Mouse (Mus musculus): ENCODE results near the gene Tap2. TPM values are rescaled to one million over a fixed set of nuclear protein-coding genes. Genes with fewer than 3 reads are reported as not detected.
A peak's percentile ranks its signal among the peaks of the same experiment; 100 is the strongest.

Gene Tap2
- polyA plus RNA-seq, 1 experiment from 2014 or later: 12.7 TPM

DNA sequence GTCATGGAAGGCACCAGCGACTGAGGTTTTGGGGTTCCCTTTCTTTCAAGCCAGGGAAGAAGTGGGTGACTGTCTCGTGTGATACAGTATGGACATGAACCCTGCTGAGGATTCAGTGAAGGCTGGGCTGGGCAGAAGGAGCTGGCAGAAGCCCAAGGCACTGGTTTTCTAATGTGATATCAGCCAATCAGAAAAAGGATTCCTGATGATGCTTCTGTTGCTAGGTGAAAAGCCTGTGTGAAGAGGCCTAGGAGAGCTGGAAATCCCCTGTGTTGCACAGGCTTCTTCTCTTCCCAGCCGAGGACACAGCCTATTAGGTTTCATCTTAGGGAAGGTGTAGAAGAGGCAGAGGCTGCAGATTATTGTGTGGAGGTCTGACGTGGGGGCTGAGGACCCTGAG, 58.2 kb downstream of the Tap2 start:
- Histone ChIP-seq H3K9me3 (no peaks in the 10 kb centered on the region), H3K4me1 (peaks cover 21% of the 10 kb centered on the region), H3K36me3 (no peaks in the 10 kb centered on the region), H3K27ac (no peak overlapping the region), H3K4me2 (no peak overlapping the region), H3K9ac (no peak overlapping the region), H3K27me3 (peaks cover 55% of the 10 kb centered on the region), H3K4me3 (no peak overlapping the region)
- WGBS: 23% methylated on average over 4 of the region's 4 CpGs
- peak; percentile 53; the same call in 1 of the 2 replicates for ATAC-seq (ENCODE audit: borderline replicate concordance, extremely low read depth, low FRiP score, low TSS enrichment)

DNA sequence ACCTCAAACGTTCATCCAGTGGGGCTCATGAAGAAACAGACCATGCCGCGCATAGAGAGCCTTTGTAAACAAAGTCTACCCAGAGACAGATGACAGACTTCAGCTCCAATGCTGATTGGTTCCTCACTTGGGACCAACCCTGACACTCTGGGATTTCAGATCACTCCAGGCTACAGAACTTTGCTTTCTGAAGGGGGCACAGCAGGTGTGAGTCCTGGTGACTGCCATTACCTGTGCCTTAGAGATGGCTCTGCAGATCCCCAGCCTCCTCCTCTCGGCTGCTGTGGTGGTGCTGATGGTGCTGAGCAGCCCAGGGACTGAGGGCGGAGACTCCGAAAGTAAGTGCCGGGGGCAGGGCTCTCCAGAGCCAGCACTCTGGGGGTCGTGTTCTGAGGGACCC, 59.7 kb downstream of the Tap2 start:
- Histone ChIP-seq H3K36me3 (no peaks in the 10 kb centered on the region), H3K27ac (no peak overlapping the region), H3K4me2 (peak overlapping the region; percentile 86), H3K4me1 (peaks cover 21% of the 10 kb centered on the region), H3K9ac (no peak overlapping the region), H3K9me3 (no peaks in the 10 kb centered on the region), H3K4me3 (peak overlapping the region; percentile 43), H3K27me3 (peaks cover 52% of the 10 kb centered on the region)
- 0% methylated on average over 8 of the region's 8 CpGs for WGBS
- ATAC-seq (ENCODE audit: borderline replicate concordance, extremely low read depth, low FRiP score, low TSS enrichment): peak; percentile 68; the same call in 1 of the 2 replicates

DNA sequence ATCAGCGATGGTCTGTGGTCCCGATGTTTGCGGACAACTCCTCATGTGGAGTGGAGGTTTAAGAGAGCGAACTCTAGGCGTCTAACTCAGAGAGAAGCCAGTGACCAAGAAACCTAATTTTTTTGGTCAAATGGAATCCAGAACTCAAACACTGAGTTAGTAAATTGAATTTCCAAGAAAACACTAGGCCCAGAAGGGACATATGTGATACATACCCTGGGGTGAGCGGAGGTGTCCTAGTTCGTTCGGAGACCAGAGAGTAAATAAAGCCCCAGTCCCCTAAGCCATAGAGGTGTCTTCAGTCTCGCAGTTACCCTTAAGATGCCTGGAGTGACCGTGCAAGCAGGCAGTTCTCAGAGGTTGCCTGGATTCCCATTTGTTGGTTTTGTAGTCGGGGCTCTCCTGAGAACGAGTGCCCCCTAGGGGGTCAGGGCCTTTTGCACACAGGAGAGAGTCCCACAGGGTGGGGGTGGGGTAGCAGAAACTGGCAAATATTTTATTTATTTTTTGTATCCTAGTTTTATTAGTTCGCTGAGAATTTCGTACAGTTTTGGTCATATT, 60.6 kb downstream of the Tap2 start:
- Histone ChIP-seq H3K4me3 (peak overlapping the region; percentile 43), H3K36me3 (no peaks in the 10 kb centered on the region), H3K4me1 (peaks cover 21% of the 10 kb centered on the region), H3K9ac (no peak overlapping the region), H3K4me2 (peak overlapping the region; percentile 86), H3K27me3 (peaks cover 49% of the 10 kb centered on the region), H3K27ac (no peak overlapping the region), H3K9me3 (no peaks in the 10 kb centered on the region)
- 7% methylated on average over 14 of the region's 14 CpGs for WGBS
- ATAC-seq (ENCODE audit: borderline replicate concordance, extremely low read depth, low FRiP score, low TSS enrichment): no peak

DNA sequence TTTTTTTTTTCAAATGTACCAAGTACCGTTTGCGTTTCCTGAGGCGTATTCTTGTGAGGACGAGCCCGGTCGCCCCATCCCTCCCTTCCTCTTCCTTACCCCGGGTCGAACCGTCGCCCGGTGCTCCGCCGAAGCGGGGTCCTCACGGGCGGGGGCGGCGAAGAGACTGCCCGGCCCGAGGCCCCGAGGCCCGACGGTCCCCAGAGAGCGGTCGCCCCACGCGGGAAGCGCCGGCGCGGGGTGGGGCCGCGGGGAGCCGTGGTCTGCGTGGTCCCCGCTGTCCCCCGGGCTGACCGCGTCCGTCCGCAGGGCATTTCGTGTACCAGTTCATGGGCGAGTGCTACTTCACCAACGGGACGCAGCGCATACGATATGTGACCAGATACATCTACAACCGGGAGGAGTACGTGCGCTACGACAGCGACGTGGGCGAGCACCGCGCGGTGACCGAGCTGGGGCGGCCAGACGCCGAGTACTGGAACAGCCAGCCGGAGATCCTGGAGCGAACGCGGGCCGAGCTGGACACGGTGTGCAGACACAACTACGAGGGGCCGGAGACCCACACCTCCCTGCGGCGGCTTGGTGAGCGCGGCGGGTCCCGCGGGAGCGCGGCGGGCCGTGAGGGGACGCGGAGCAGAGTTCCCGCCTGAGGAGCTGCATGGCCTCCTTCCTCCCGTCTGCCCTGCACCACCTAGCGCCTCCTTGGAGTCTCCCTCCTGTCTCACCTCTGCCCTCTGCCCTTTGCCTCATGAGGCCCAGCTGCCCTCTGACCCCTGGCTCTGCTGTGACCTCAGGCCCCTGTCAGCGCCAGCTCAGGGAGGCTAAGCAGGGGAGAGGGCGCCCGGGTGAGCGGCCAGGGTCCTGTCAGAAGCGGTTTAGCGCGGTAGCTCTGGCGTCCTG, 61.4 kb downstream of the Tap2 start:
- Histone ChIP-seq H3K9ac (peak overlapping the region; percentile 31; the same call in 1 of the 2 replicates), H3K4me1 (peaks cover 21% of the 10 kb centered on the region), H3K4me3 (peak overlapping the region; percentile 43), H3K27ac (no peak overlapping the region), H3K9me3 (no peaks in the 10 kb centered on the region), H3K27me3 (peaks cover 41% of the 10 kb centered on the region), H3K4me2 (peak overlapping the region; percentile 86), H3K36me3 (no peaks in the 10 kb centered on the region)
- WGBS: under 1% methylated on average over 63 of the region's 93 CpGs
- ATAC-seq (ENCODE audit: borderline replicate concordance, extremely low read depth, low FRiP score, low TSS enrichment): peak; percentile 40; the same call in 1 of the 2 replicates

Other genes with a start within 250 kb of the Tap2 start
- 49.3 and 55.4 TPM in 2 replicates for gene Vps52, start 247.7 kb upstream of the Tap2 start, polyA plus RNA-seq (2015; fragmentation: Nextera tagmentation; extraction: Ambion mirVana)
- 1,650 and 1,822 TPM in 2 replicates for gene Rps18, start 247.5 kb upstream of the Tap2 start, polyA plus RNA-seq (2015; fragmentation: Nextera tagmentation; extraction: Ambion mirVana)
- 49.7 and 69.2 TPM in 2 replicates for gene H2-K1, start 203.2 kb upstream of the Tap2 start, polyA plus RNA-seq (2015; fragmentation: Nextera tagmentation; extraction: Ambion mirVana)
- 20.9 and 23.2 TPM in 2 replicates for gene Ring1, start 178.8 kb upstream of the Tap2 start, polyA plus RNA-seq (2015; fragmentation: Nextera tagmentation; extraction: Ambion mirVana)
- 46.1 and 49.1 TPM in 2 replicates for gene H2-Ke6, start 175.5 kb upstream of the Tap2 start, polyA plus RNA-seq (2015; fragmentation: Nextera tagmentation; extraction: Ambion mirVana)
- 192 and 205 TPM in 2 replicates for gene Slc39a7, start 171.8 kb upstream of the Tap2 start, polyA plus RNA-seq (2015; fragmentation: Nextera tagmentation; extraction: Ambion mirVana)
- gene Rxrb, start 171.7 kb upstream of the Tap2 start, polyA plus RNA-seq (2015; fragmentation: Nextera tagmentation; extraction: Ambion mirVana): 47.5 and 56.0 TPM in 2 replicates
- gene Col11a2, start 164.1 kb upstream of the Tap2 start, polyA plus RNA-seq (2015; fragmentation: Nextera tagmentation; extraction: Ambion mirVana): 4.1 and 5.0 TPM in 2 replicates
- gene H2-Oa, start 111.2 kb upstream of the Tap2 start, polyA plus RNA-seq (2015; fragmentation: Nextera tagmentation; extraction: Ambion mirVana): 0.44 and 1.0 TPM in 2 replicates
- 12.1 and 13.8 TPM in 2 replicates for gene H2-DMa, start 84.0 kb upstream of the Tap2 start, polyA plus RNA-seq (2015; fragmentation: Nextera tagmentation; extraction: Ambion mirVana)
- 102 and 106 TPM in 2 replicates for gene Brd2, start 80.9 kb upstream of the Tap2 start, polyA plus RNA-seq (2015; fragmentation: Nextera tagmentation; extraction: Ambion mirVana)
- 1.8 and 1.9 TPM in 2 replicates for gene H2-DMb2, start 60.2 kb upstream of the Tap2 start, polyA plus RNA-seq (2015; fragmentation: Nextera tagmentation; extraction: Ambion mirVana)
- 2.0 and 3.2 TPM in 2 replicates for gene H2-DMb1, start 50.5 kb upstream of the Tap2 start, polyA plus RNA-seq (2015; fragmentation: Nextera tagmentation; extraction: Ambion mirVana)
- gene Tap1, start 16.0 kb upstream of the Tap2 start, polyA plus RNA-seq (2015; fragmentation: Nextera tagmentation; extraction: Ambion mirVana): 6.7 and 7.6 TPM in 2 replicates
- 6.5 and 10.8 TPM in 2 replicates for gene Psmb9, start 15.8 kb upstream of the Tap2 start, polyA plus RNA-seq (2015; fragmentation: Nextera tagmentation; extraction: Ambion mirVana)
- gene Psmb8, start 5.8 kb upstream of the Tap2 start, polyA plus RNA-seq (2015; fragmentation: Nextera tagmentation; extraction: Ambion mirVana): 17.1 and 29.7 TPM in 2 replicates
- 0.09 and 0.14 TPM in 2 replicates for gene H2-Ob, start 35.4 kb downstream of the Tap2 start, polyA plus RNA-seq (2015; fragmentation: Nextera tagmentation; extraction: Ambion mirVana)
- 12.1 and 42.0 TPM in 2 replicates for gene H2-Ab1, start 54.2 kb downstream of the Tap2 start, polyA plus RNA-seq (2015; fragmentation: Nextera tagmentation; extraction: Ambion mirVana)
- gene H2-Aa, start 84.3 kb downstream of the Tap2 start, polyA plus RNA-seq (2015; fragmentation: Nextera tagmentation; extraction: Ambion mirVana): 6.3 and 18.9 TPM in 2 replicates
- gene H2-Eb1, start 102.3 kb downstream of the Tap2 start, polyA plus RNA-seq (2015; fragmentation: Nextera tagmentation; extraction: Ambion mirVana): 4.7 and 12.0 TPM in 2 replicates
- 0.11 TPM in 1 of 2 replicates, not detected in the other for gene H2-Eb2, start 122.1 kb downstream of the Tap2 start, polyA plus RNA-seq (2015; fragmentation: Nextera tagmentation; extraction: Ambion mirVana)
- gene Btnl2, start 151.3 kb downstream of the Tap2 start, polyA plus RNA-seq (2015; fragmentation: Nextera tagmentation; extraction: Ambion mirVana): 0.08 and 0.16 TPM in 2 replicates
- not detected in 2 replicates for gene Btnl1, start 173.6 kb downstream of the Tap2 start, polyA plus RNA-seq (2015; fragmentation: Nextera tagmentation; extraction: Ambion mirVana)
- 0.37 and 0.89 TPM in 2 replicates for gene BC051142, start 195.3 kb downstream of the Tap2 start, polyA plus RNA-seq (2015; fragmentation: Nextera tagmentation; extraction: Ambion mirVana)

All from lung, embryonic 15.5 days (tissue).